Mouse (Mus musculus) T-cell, adult 2 months (primary cell): ENCODE results near the gene Ppp2r2d.

Experiments
- DNase-seq: peaks from one replicate; pipeline ENCODE4 v3.0.0; 2022; ENCODE audit warnings: low spot score

The Ppp2r2d gene

DNA sequence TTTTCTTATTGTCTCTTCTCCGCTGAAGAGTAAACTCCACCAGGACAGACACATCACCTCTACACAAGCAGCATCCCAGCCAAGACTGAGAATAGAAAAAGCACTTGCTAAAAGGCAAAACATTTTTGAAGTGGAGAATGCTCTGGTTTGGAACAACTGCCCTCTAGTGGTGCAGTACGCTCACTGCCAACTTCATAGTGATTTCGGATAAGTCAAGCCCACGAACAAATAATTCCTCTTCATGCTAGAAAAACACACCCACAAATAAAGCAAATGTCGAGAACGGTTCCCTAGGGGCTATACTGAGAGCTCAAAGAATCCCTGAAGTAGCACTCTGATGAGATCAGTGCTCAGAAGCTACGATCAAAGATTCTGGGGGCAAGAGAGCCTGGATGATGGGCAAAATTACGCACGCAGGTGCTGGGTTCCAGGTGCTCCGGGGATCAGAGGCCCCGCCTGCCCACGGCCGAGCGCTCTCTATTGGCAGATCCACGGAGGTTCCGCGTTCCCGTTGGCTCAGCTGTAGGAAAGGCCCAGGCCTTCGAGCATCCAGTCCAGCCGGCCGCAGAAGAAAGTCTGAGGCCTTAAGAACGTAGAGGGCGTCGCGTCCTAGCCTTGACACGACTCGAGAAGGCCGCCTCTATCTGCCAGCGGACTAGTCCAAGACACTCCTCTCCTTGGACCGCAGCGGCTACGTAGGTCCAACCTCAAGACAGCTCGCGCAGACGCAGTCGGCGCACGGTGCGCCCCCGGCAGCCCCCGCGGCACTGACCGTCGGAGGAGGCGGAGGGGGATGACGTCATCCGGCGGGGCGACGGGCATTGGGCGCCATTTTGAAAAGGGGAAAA lies at the start of gene Ppp2r2d, which contains the start of gene Mapk1ip1:
Gene Ppp2r2d (plus strand): TSS at position 536 of the 848 bp plus-strand sequence.
Gene Mapk1ip1 (minus strand): TSS at position 730 of the 848 bp plus-strand sequence.
- DNase-seq: peak; percentile 95

GRCm38 (mm10) chr7:138803386-138803785 lies 42.5 kb upstream of the Ppp2r2d start:
- no peak for DNase-seq

DNA sequence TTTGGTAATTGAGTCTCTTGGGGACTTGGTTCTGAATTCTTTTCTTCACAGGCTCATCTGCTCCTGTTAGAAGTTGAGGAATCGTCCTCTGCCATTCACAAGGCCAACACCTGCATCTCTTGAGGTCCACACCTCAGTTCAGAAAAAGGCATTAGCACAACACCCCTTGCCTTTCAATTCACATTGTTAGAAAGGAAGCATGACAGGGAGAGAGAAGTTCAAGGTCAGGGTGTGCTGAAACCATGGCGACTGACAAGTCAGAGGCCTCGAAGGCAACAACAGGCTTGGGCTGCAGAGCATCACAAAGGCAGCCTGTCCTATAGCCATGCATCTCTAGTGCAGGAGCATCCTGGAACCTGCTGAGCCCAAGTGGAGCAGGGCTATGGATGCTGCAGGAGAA lies 38.7 kb upstream of the Ppp2r2d start:
- DNase-seq: no peak

- no peak for DNase-seq
Measured at GRCm38 (mm10) chr7:138813213-138813875, 32.5 kb upstream of the Ppp2r2d start.

DNA sequence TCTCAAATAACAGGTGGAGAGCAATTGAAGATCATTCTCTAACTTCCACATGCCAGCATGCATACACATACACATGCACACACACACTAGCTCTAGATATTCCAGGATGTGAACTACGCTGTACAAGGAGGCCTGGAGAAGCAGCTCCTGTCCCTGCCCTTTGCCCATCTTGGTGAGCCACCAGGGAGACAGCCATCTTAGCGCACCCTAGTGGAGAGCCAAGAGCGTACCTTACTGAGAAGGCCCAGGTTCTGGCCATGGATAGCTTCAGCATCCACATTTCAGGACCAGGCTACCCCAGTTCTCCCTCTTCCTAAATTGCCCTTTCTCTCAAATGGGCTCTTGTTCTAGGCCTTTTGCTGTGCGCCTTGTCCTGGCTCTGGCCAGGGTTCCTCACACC lies 27.6 kb upstream of the Ppp2r2d start:
- no peak for DNase-seq

DNA sequence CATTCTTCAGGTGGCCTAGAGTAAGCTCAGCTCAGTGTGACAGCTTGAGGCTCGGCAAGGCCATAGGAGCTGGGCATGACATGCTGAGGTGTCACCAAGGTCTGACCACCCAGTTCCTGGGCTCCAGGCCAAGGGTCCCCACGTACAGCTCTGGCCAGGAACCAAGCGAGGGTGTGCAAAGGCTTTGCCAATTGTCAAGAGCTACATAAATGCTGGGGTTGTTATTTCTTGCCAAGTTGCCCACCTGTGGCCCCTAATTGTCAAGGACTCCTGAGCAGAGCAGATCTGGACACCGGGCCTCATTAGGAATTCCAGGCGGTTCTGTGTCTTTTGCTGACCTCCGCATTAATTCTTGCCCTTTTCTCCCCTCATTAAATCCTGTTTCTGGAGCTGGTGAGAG lies 21.5 kb upstream of the Ppp2r2d start:
- no peak for DNase-seq

DNA sequence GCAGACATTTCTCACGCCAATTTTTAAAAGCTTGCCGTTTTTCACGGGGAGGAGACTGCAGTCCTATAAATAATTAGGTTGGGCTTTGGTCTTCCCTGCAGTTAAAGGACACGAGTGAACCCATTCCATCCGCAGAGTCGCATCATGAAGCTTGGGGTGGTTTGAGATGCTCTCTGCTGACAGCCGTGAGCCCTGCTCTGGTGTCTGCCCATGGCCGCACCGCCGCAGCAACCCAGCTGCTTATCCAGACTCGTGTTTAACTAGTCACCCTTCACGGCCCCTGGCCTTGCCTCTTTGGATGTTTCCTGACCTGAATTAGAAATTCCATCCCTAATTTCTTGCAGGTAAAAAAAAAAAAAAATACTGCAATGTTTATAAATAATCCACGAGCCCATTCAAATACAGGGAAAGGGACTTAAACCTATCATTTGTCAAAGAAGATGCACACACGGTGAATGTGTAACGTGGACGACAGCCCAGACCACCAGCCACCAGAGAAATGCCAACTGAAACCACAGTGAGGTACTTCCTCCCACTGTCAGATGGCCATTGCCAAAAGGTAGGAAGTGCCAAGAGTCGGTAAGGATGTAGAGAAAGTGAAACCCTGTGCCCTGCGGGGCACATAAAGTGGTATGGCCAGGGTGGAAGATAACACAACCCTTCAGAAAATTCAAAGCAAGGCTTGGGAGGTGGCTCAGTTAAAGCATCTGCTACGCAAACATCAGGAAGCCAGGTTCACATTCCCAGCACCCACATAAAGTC lies 20.7 kb upstream of the Ppp2r2d start:
- no peak for DNase-seq

GRCm38 (mm10) chr7:138827812-138828211 lies 18.1 kb upstream of the Ppp2r2d start:
- DNase-seq: peak; percentile 28

DNA sequence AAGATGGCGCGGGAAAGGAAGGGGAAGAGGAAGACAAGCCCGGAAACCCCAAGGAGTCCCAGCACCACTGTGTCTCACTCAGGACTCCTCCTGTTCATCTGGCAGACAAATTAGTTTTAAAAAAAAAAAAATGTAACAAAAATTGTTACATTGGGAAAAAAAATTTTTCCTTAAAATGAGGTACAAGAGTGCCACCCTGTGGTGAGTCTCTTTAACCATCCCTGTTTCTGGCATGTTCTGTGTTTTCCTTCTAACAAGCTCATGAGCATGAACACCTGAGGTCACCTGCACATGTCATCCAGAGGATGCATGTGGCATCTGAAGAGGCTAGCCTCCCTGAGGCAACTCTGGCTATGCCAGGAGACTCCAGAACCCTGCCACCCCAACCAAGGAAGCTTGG lies 10.9 kb upstream of the Ppp2r2d start:
- no peak for DNase-seq

DNA sequence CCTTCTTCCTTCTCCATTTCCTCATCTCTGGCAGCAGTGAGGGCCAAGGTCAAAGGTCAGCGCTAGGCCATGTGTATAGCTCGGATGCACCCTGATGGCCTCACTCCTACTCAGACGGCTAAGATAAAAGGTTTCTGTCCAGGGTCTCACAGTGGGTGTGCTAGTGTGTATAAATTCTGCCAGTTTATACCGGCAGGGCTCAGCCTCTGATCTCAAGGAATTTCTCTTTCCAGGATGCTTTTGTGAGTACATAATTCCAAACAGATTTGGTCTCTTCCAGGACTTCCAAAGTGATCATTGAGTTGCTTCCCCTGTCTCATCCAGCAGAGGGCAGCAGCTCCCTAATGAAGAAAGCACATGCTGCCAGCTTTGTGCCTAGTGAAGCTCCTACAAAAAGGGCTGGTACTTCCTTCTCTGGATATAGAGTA lies 5.3 kb upstream of the Ppp2r2d start:
- DNase-seq: peak; percentile 42

- no peak for DNase-seq
Measured at GRCm38 (mm10) chr7:138841436-138842151, 4.3 kb upstream of the Ppp2r2d start.

DNA sequence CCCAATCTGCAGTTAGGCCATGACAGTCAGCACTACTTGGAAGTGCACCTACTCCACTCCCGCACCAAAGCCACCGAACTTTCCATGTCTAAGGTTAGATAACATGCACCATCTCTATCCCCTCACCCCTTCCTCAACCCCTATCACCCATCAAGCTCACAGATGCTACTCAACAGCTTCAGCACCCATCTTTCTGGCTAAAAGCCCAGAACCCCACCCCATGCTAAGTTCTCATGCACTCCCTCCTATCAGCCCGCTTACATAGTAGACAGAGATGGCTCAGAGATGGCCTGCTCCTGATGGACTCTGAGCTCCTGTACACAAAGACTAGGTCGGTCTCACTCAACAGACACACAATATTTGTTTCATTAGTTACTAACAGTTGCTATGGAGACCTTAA lies 2.5 kb upstream of the Ppp2r2d start:
- no peak for DNase-seq

- DNase-seq: no peak
Measured at GRCm38 (mm10) chr7:138845111-138845510, 768 bp upstream of the Ppp2r2d start.

DNA sequence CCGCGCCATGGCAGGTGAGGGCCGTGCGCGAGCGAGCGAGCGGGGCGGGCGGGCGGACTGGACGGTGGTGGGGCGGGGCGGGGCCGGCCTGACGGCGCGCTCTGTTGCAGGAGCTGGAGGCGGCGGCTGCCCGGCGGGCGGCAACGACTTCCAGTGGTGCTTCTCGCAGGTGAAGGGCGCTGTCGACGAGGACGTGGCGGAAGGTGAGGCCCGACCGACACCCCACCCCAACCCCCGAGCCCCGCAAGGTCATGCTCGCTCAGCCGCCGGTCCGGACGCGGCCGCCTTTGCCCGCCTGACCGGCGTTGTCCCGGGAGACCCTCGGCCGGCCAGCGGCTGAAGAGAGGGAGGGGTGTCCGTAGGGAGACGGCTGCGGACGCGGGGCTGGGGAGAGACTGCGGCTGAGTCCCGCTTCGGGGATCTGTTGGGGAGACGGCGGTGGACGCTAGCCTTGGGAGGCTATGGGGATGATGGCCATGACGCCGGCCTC lies 668 bp downstream of the Ppp2r2d start:
- DNase-seq: no peak

DNA sequence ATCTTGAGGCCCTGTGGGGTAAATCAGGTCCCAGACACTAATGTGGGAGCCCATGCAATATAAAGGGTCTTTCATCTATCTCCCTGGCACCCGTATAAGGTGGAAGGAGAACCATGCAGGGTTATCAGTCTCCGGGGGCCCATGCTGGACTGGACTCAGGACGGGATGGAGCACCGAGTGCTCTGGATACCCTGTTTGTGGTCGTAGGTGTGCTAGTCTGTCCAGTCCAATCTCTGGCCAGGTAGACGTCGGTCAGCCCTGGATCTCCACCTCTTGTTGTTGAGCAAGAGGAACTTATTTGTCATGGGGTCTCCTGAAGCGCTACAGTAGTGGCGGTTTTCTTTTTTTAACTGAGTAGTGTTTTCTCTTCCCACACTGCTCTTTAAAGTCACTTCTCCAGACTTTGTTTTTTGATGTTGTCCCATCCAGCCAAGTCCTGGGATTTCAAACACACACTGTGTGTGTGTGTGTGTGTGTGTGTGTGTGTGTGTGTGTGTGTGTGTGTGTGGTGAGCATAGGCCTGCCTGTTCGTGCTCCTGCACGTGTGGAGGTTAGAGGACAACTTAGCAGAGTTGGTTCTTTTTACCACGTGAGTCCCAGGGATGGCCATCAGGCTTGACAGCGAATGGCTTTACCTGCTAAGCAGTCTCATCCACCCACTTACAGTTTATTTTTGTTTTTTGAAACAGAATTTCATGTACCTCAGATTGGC lies 1.6 kb downstream of the Ppp2r2d start:
- DNase-seq: no peak

GRCm38 (mm10) chr7:138848028-138848920 lies 2.4 kb downstream of the Ppp2r2d start:
- no peak for DNase-seq

GRCm38 (mm10) chr7:138850083-138850482 lies 4.2 kb downstream of the Ppp2r2d start:
- no peak for DNase-seq

DNA sequence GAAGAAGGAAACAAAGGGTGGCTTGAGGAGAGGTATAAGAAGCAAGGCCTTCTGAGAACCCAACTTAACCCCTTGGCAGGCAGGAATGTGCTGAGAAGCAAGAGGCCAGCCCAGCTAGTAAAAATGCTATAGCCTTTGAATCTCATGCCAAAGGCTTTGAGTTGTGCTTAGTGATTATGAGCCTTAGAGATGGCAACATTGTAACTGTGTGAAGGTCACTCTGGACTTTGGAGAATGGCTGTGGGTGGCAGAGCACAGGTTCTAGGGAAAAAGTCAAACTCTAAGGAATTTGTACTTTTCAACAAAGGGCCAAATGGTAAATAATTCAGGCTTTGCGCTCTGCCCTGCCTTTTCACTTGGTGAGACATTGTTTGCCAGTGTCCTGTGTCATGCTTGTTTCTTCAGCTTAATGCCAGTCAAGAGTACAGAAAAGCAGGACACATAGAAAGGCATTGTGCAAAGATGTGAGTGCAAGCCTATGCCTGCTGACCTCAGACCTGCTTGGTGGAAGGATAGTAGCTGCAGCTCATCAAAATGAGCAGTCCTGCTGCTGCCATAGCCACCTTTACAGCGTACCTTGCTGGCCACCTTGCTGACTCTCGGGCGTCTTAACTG lies 7.6 kb downstream of the Ppp2r2d start:
- no peak for DNase-seq

- no peak for DNase-seq
Measured at GRCm38 (mm10) chr7:138854201-138854600, 8.3 kb downstream of the Ppp2r2d start.

GRCm38 (mm10) chr7:138856670-138857069 lies 10.8 kb downstream of the Ppp2r2d start:
- no peak for DNase-seq
